Mouse (Mus musculus) myocyte (in vitro differentiated cells): ENCODE data around the gene Serp1.

Source experiments
- E2F4 ChIP-seq: IDR thresholded peaks from one replicate; pipeline ENCODE4 v1.6.1; 2011; ENCODE audit warnings: mild to moderate bottlenecking, control low read depth, moderate library complexity; ENCODE audit not compliant: insufficient read depth
- MAX ChIP-seq: IDR thresholded peaks from one replicate; pipeline ENCODE4 v1.6.1; 2011; ENCODE audit warnings: low read depth, mild to moderate bottlenecking, control low read depth
- POLR2A ChIP-seq: IDR thresholded peaks from one replicate; pipeline ENCODE4 v1.6.1; 2011; ENCODE audit warnings: low read depth, mild to moderate bottlenecking, control low read depth, moderate library complexity; ENCODE audit not compliant: insufficient read length
- REST ChIP-seq: IDR thresholded peaks from one replicate; pipeline ENCODE4 v1.6.1; 2011; ENCODE audit warnings: mild to moderate bottlenecking, control low read depth, moderate library complexity; ENCODE audit not compliant: insufficient read depth, insufficient read length
- TCF12 ChIP-seq: IDR thresholded peaks from one replicate; pipeline ENCODE4 v1.6.1; 2011; ENCODE audit warnings: mild to moderate bottlenecking, control low read depth; ENCODE audit not compliant: poor library complexity, insufficient read depth, severe bottlenecking

- TF ChIP-seq POLR2A (no peak), TCF12 (no peak), E2F4 (no peak), MAX (no peak), REST (no peak)
Measured at GRCm38 (mm10) chr3:58536573-58536972, 10.9 kb upstream of the Serp1 start.
